Mouse (Mus musculus): Measurements from ENCODE around the gene Gpr4.

- TF ChIP-seq CTCF (IDR thresholded peaks at IDR 0.05; ENCODE audit: low read depth, low read length) (no peak), EP300 (IDR thresholded peaks at IDR 0.05; ENCODE audit: insufficient read depth, low read depth, low read length) (no peak)
These were observed 48.6 kb upstream of the Gpr4 start for GRCm38 (mm10) chr7:19163752-19164151.

All from ES-Bruce4 (cell line).